Mouse (Mus musculus) CH12.LX (cell line): ENCODE measurements around the gene Rptor. TPM values are rescaled to one million over a fixed set of nuclear protein-coding genes. Genes with fewer than 3 reads are reported as not detected.
A peak's percentile ranks its signal among the peaks of the same experiment; 100 is the strongest.

Experiments used
- DNase-seq: peaks from one replicate; pipeline ENCODE4 v3.0.0-alpha.2; 2013; ENCODE audit errors: extremely low read depth
- H3K27ac ChIP-seq: 2 replicates; pipeline ENCODE4 v1.5.1; 2012; ENCODE audit warnings: low read depth, mild to moderate bottlenecking, control low read depth, moderate library complexity; ENCODE audit not compliant: insufficient read depth
- H3K27me3 ChIP-seq: replicated peaks from 2 replicates; pipeline ENCODE3; 2012; ENCODE audit warnings: inconsistent platforms
- H3K36me3 ChIP-seq, 2 experiments: replicated peaks in 1 of 2; 2 replicates each; pipeline versions ENCODE3 to v1.6.1; 2012; ENCODE audit warnings: inconsistent platforms in 1 of 2, low read length in 1 of 2, mild to moderate bottlenecking in 1 of 2, mixed read lengths in 1 of 2, moderate library complexity in 1 of 2; ENCODE audit not compliant: control insufficient read depth in 1 of 2, insufficient read depth in 1 of 2
- H3K4me1 ChIP-seq, 2 experiments: 2 replicates each; pipeline ENCODE4 v1.6.1; 2012; ENCODE audit warnings: inconsistent platforms in 1 of 2, moderate library complexity in 1 of 2; ENCODE audit not compliant: insufficient read depth in 2 of 2, control insufficient read depth in 1 of 2
- H3K4me2 ChIP-seq: 2 replicates; pipeline ENCODE4 v1.6.1; 2012; ENCODE audit warnings: low read depth, mild to moderate bottlenecking, control low read depth; ENCODE audit not compliant: poor library complexity, insufficient read depth, severe bottlenecking
- H3K4me3 ChIP-seq, 3 experiments: fragments of 150-350 bp in 1 of 3; sonication (generic) in 1 of 3; replicated peaks in 1 of 3; 2 replicates each; pipeline versions ENCODE3 to v1.5.1; 2011 to 2012; ENCODE audit warnings: low read depth in 2 of 3, low read length in 2 of 3, mild to moderate bottlenecking in 2 of 3, moderate library complexity in 2 of 3, control low read depth in 1 of 3, improper control_type of control experiment in 1 of 3, inconsistent platforms in 1 of 3, mixed read lengths in 1 of 3; ENCODE audit not compliant: poor library complexity in 1 of 3
- H3K79me2 ChIP-seq: replicated peaks from 2 replicates; pipeline ENCODE4 v1.6.1; 2012; ENCODE audit warnings: mild to moderate bottlenecking, moderate library complexity; ENCODE audit not compliant: control insufficient read depth, poor library complexity, insufficient read depth, severe bottlenecking; ENCODE audit errors: extremely low read depth
- H3K9ac ChIP-seq: 2 replicates; pipeline ENCODE4 v1.6.1; 2012; ENCODE audit warnings: low read depth, mild to moderate bottlenecking, control low read depth, moderate library complexity; ENCODE audit not compliant: insufficient read depth
- H3K9me3 ChIP-seq: replicated peaks from 2 replicates; pipeline ENCODE3; 2012; ENCODE audit warnings: low read length, inconsistent platforms, mixed read lengths
- BHLHE40 ChIP-seq: IDR thresholded peaks from 2 replicates; pipeline ENCODE4 v1.6.1; 2011; ENCODE audit warnings: mild to moderate bottlenecking, low read depth, low read length, improper control_type of control experiment
- CTCF ChIP-seq, 2 experiments: IDR thresholded peaks in 1 of 2; conservative IDR thresholded peaks in 1 of 2; 2 replicates each; pipeline ENCODE4 v1.5.1; 2011 to 2012; ENCODE audit warnings: low read depth in 2 of 2, low read length in 2 of 2, improper control_type of control experiment in 1 of 2, inconsistent platforms in 1 of 2, mild to moderate bottlenecking in 1 of 2, moderate library complexity in 1 of 2
- EP300 ChIP-seq: IDR thresholded peaks from 2 replicates; pipeline ENCODE4 v1.6.1; 2011; ENCODE audit warnings: low read length, improper control_type of control experiment
- GABPA ChIP-seq: IDR thresholded peaks from 2 replicates; pipeline ENCODE4 v1.6.1; 2012; ENCODE audit warnings: low read depth, low read length, improper control_type of control experiment, inconsistent platforms; ENCODE audit not compliant: insufficient replicate concordance
- NELFE ChIP-seq: IDR thresholded peaks from 2 replicates; pipeline ENCODE4 v1.6.1; 2011; ENCODE audit warnings: low read depth, low read length, improper control_type of control experiment
- RCOR1 ChIP-seq: conservative IDR thresholded peaks from 2 replicates; pipeline ENCODE4 v1.6.1; 2012; ENCODE audit warnings: low read depth, mild to moderate bottlenecking, inconsistent platforms, low read length, improper control_type of control experiment
- SIN3A ChIP-seq: IDR thresholded peaks from 2 replicates; pipeline ENCODE4 v1.6.1; 2012; ENCODE audit warnings: low read length, improper control_type of control experiment, inconsistent platforms
- TBP ChIP-seq: conservative IDR thresholded peaks from 2 replicates; pipeline ENCODE4 v1.6.1; 2011; ENCODE audit warnings: low read depth, low read length, improper control_type of control experiment
- dilution Hi-C: fragments of 300-500 bp; cut with MboI; formaldehyde crosslinking; loops from 2 replicates; pipeline ENCODE4 v1.14.3; 2020; ENCODE audit warnings: low sequenced_read_pairs; ENCODE audit not compliant: extremely low pct_unique_long_range_greater_than_20kb, extremely low pct_ligation_motif_present
- in situ Hi-C: fragments of 300-500 bp; cut with MboI; formaldehyde crosslinking; loops from 3 replicates; pipeline ENCODE4 v1.14.3; 2019; ENCODE audit warnings: low sequenced_read_pairs, low pct_ligation_motif_present, low pct_unique_long_range_greater_than_20kb, mixed read lengths
- polyA plus RNA-seq: library from polyadenylated mRNA; unstranded; fragments of >175 nt; gene quantifications from 2 replicates; pipeline ENCODE4 v1.2.1, GENCODE M21; 2012; ENCODE audit warnings: low read depth; ENCODE audit not compliant: insufficient read length
- total RNA-seq, 2 experiments: library from RNA; depleted of rRNA; stranded (reverse); fragments of 300-350 nt in 1 of 2; fragments of >200 nt in 1 of 2; gene quantifications; 2 replicates each; pipeline ENCODE4 v1.2.3; 2012 to 2014

Gene Rptor
- total and polyA plus RNA-seq, 3 experiments, result 10.3 to 33.1 (median 26.7) TPM

GRCm38 (mm10) chr11:119636371-119636883, 33.7 kb downstream of the Rptor start:
- Histone ChIP-seq H3K4me2 (no peak overlapping the region), H3K4me1 (peaks cover 16 to 71% of the 10 kb centered on the region in 2 experiments), H3K36me3 (peaks cover 3 to 56% of the 10 kb centered on the region in 2 experiments), H3K9me3 (no peaks in the 10 kb centered on the region), H3K27me3 (no peaks in the 10 kb centered on the region)
- in situ Hi-C loops, result no loop called here
- no peak for TF ChIP-seq SIN3A
- TF ChIP-seq, all 38 proteins: peak for 0
- dilution Hi-C loops, result no loop called here
- H3K79me2 ChIP-seq, result peaks cover 6% of the 10 kb centered on the region
- H3K9ac ChIP-seq, result no peak overlapping the region
- DNase-seq, result no peak
- H3K4me3 ChIP-seq, result no peak overlapping the region
- no peak overlapping the region for H3K27ac ChIP-seq

DNA sequence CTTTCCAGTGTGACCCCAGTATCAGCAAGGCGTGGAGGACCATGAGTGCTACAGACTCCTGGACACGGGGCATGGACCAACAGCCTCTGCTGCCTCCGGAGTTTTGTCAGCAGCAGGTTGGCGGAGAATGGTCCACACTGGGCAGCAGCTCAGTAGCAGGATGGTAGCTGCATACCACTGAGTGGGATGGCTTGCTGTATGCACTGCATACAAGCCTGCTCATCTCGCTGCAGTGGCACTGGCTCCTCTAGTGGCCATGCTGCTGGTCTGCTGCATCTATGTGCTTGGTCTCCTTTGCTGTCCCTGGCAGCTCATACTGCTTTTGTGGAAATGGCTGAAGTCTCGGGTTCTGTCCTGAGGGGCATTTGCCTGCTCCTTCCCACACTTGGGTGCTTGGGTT, 34.8 kb downstream of the Rptor start:
- Histone ChIP-seq H3K27me3 (no peaks in the 10 kb centered on the region), H3K27ac (no peak overlapping the region), H3K79me2 (peaks cover 8% of the 10 kb centered on the region), H3K4me3 (no peak overlapping the region), H3K36me3 (peaks cover 3 to 59% of the 10 kb centered on the region in 2 experiments), H3K9ac (no peak overlapping the region), H3K4me1 (peaks cover 16 to 70% of the 10 kb centered on the region in 2 experiments), H3K9me3 (no peaks in the 10 kb centered on the region), H3K4me2 (no peak overlapping the region)
- TF ChIP-seq CTCF (conservative IDR thresholded peaks at IDR 0.05 in 1 of 2, IDR thresholded peaks at IDR 0.05 in 1 of 2; ENCODE audit: low read depth in 2 of 2, low read length in 2 of 2), result peak in 1 of 2 experiments; percentile 22; a peak in 2 of 4 replicates
- TF ChIP-seq RCOR1, result no peak
- in situ Hi-C loops, result no loop called here
- no peak for DNase-seq
- dilution Hi-C loops, result no loop called here

- Histone ChIP-seq H3K4me1 (peaks cover 16 to 64% of the 10 kb centered on the region in 2 experiments), H3K79me2 (peaks cover 9% of the 10 kb centered on the region), H3K4me3 (no peak overlapping the region), H3K27me3 (no peaks in the 10 kb centered on the region), H3K36me3 (peaks cover 3 to 67% of the 10 kb centered on the region in 2 experiments), H3K27ac (no peak overlapping the region), H3K9ac (no peak overlapping the region), H3K4me2 (no peak overlapping the region), H3K9me3 (no peaks in the 10 kb centered on the region)
- in situ Hi-C loops, result no loop called here
- dilution Hi-C loops, result no loop called here
- no peak for DNase-seq
- TF ChIP-seq EP300, result no peak
- no peak for TF ChIP-seq GABPA
- no peak for TF ChIP-seq NELFE
- no peak for TF ChIP-seq TBP
- no peak for TF ChIP-seq BHLHE40
These were observed 37.8 kb downstream of the Rptor start for GRCm38 (mm10) chr11:119640491-119640890.
